Mouse (Mus musculus) forebrain, embryonic 11.5 days (tissue): Measurements from ENCODE around the gene Colgalt2. TPM values are rescaled to one million over a fixed set of nuclear protein-coding genes. Genes with fewer than 3 reads are reported as not detected.

Experiments used
- polyA plus RNA-seq: library from polyadenylated mRNA; unstranded; fragments of >200 nt; fragmentation: Nextera tagmentation; extraction: Ambion mirVana; gene quantifications from 2 replicates; pipeline ENCODE4 v1.2.1, GENCODE M21; 2014

Colgalt2 gene
- polyA plus RNA-seq, 1 experiment from 2014 or later = 2.2 TPM

Other genes with a start within 250 kb of the Colgalt2 start
- 73.5 and 76.8 TPM in 2 replicates for gene Tsen15, start 13.1 kb upstream of the Colgalt2 start, polyA plus RNA-seq